Mouse (Mus musculus): ENCODE results near the gene Atxn3. TPM values are rescaled to one million over a fixed set of nuclear protein-coding genes. Genes with fewer than 3 reads are reported as not detected.
"Not testable (repeated sequence)": the region's sequence is repeated elsewhere in the genome, so short reads cannot be mapped to it uniquely, and the experiment has no call there.

Gene Atxn3
- polyA plus RNA-seq, 1 experiment from 2014 or later: 14.0 TPM

GRCm38 (mm10) chr12:101977404-101977915 is 19.4 kb upstream of the Atxn3 start:
- peak overlapping the region; percentile 96 for H3K4me3 ChIP-seq
- H3K9me3 ChIP-seq: no peaks in the 10 kb centered on the region
- H3K4me1 ChIP-seq: peaks cover 21% of the 10 kb centered on the region
- no peak overlapping the region for H3K27ac ChIP-seq
- WGBS: 96% methylated on average over 10 of the region's 10 CpGs
- H3K27me3 ChIP-seq (ENCODE audit: poor library complexity, severe bottlenecking): no peaks in the 10 kb centered on the region
- no peak for DNase-seq (ENCODE audit: extremely low spot score, low spot score)
- H3K36me3 ChIP-seq (replicated peaks): peaks cover 31% of the 10 kb centered on the region

- Histone ChIP-seq H3K4me3 (peak overlapping the region; percentile 96), H3K27ac (peak overlapping the region; percentile 99), H3K9me3 (no peaks in the 10 kb centered on the region), H3K27me3 (ENCODE audit: poor library complexity, severe bottlenecking) (no peaks in the 10 kb centered on the region), H3K36me3 (replicated peaks) (peaks cover 31% of the 10 kb centered on the region), H3K4me1 (peaks cover 21% of the 10 kb centered on the region)
- no peak for DNase-seq (ENCODE audit: extremely low spot score, low spot score)
- WGBS: 20% methylated on average over 13 of the region's 13 CpGs
These were observed 18.8 kb upstream of the Atxn3 start for GRCm38 (mm10) chr12:101976651-101977403.

GRCm38 (mm10) chr12:101975601-101976571 is 17.8 kb upstream of the Atxn3 start, which contains the start of gene Cpsf2:
TSS of gene Cpsf2 (plus strand) at chr12:101975988.
- Histone ChIP-seq H3K36me3 (replicated peaks) (peaks cover 26% of the 10 kb centered on the region), H3K27ac (peak within 1 kb of the TSS; percentile 99), H3K4me3 (peak within 1 kb of the TSS; percentile 96), H3K27me3 (ENCODE audit: poor library complexity, severe bottlenecking) (no peaks in the 10 kb centered on the region), H3K4me1 (peaks cover 21% of the 10 kb centered on the region), H3K9me3 (no peaks in the 10 kb centered on the region)
- peak; percentile 88 for DNase-seq (ENCODE audit: extremely low spot score, low spot score)
- under 1% methylated on average over 77 of the region's 77 CpGs for WGBS

GRCm38 (mm10) chr12:101975167-101975600 is 17.1 kb upstream of the Atxn3 start:
- peak overlapping the region; percentile 96 for H3K4me3 ChIP-seq
- no peak for DNase-seq (ENCODE audit: extremely low spot score, low spot score)
- no peaks in the 10 kb centered on the region for H3K9me3 ChIP-seq
- H3K27ac ChIP-seq: peak overlapping the region; percentile 99
- WGBS: under 1% methylated on average over 23 of the region's 23 CpGs
- H3K27me3 ChIP-seq (ENCODE audit: poor library complexity, severe bottlenecking): no peaks in the 10 kb centered on the region
- H3K4me1 ChIP-seq: peaks cover 21% of the 10 kb centered on the region
- peaks cover 26% of the 10 kb centered on the region for H3K36me3 ChIP-seq (replicated peaks)

- H3K27me3 ChIP-seq (ENCODE audit: poor library complexity, severe bottlenecking): no peaks in the 10 kb centered on the region
- no peaks in the 10 kb centered on the region for H3K9me3 ChIP-seq
- H3K27ac ChIP-seq: peak overlapping the region; percentile 99
- H3K4me3 ChIP-seq: peak overlapping the region; percentile 96
- H3K36me3 ChIP-seq (replicated peaks): peaks cover 27% of the 10 kb centered on the region
- 14% methylated on average over 1 of the region's 1 CpGs for WGBS
- H3K4me1 ChIP-seq: peaks cover 21% of the 10 kb centered on the region
- no peak for DNase-seq (ENCODE audit: extremely low spot score, low spot score)
These were observed 16.5 kb upstream of the Atxn3 start for GRCm38 (mm10) chr12:101974571-101974970.

GRCm38 (mm10) chr12:101972230-101972629 is 14.2 kb upstream of the Atxn3 start:
- H3K27ac ChIP-seq: no peak overlapping the region
- no peaks in the 10 kb centered on the region for H3K27me3 ChIP-seq (ENCODE audit: poor library complexity, severe bottlenecking)
- no peaks in the 10 kb centered on the region for H3K9me3 ChIP-seq
- DNase-seq (ENCODE audit: extremely low spot score, low spot score): no peak
- no peak overlapping the region for H3K4me3 ChIP-seq
- peaks cover 49% of the 10 kb centered on the region for H3K36me3 ChIP-seq (replicated peaks)
- H3K4me1 ChIP-seq: peaks cover 16% of the 10 kb centered on the region
- 90% methylated on average over 3 of the region's 3 CpGs for WGBS

GRCm38 (mm10) chr12:101971311-101971710 is 13.3 kb upstream of the Atxn3 start:
- Histone ChIP-seq H3K27me3 (ENCODE audit: poor library complexity, severe bottlenecking) (no peaks in the 10 kb centered on the region), H3K27ac (no peak overlapping the region), H3K4me3 (no peak overlapping the region), H3K9me3 (no peaks in the 10 kb centered on the region), H3K36me3 (replicated peaks) (peaks cover 58% of the 10 kb centered on the region), H3K4me1 (peaks cover 8% of the 10 kb centered on the region)
- DNase-seq (ENCODE audit: extremely low spot score, low spot score): no peak
- 96% methylated on average over 2 of the region's 2 CpGs for WGBS

GRCm38 (mm10) chr12:101958960-101959780 is 1.1 kb upstream of the Atxn3 start:
- WGBS: 85% methylated on average over 5 of the region's 5 CpGs
- 0 out of 2 replicates have a peak overlapping the region, but pooled peaks have one; percentile 67 for H3K27ac ChIP-seq
- peaks cover 20% of the 10 kb centered on the region for H3K4me1 ChIP-seq
- not testable (repeated sequence) for DNase-seq (ENCODE audit: extremely low spot score, low spot score); H3K36me3 ChIP-seq (replicated peaks); H3K9me3 ChIP-seq; H3K27me3 ChIP-seq (ENCODE audit: poor library complexity, severe bottlenecking)
- peak overlapping the region; percentile 91 for H3K4me3 ChIP-seq

GRCm38 (mm10) chr12:101958556-101958955 is 510 bp upstream of the Atxn3 start:
- WGBS: 59% methylated on average over 9 of the region's 9 CpGs
- peak overlapping the region; percentile 67 for H3K27ac ChIP-seq
- H3K4me1 ChIP-seq: peaks cover 20% of the 10 kb centered on the region
- no peaks in the 10 kb centered on the region for H3K27me3 ChIP-seq (ENCODE audit: poor library complexity, severe bottlenecking)
- H3K9me3 ChIP-seq: no peaks in the 10 kb centered on the region
- H3K4me3 ChIP-seq: peak overlapping the region; percentile 91
- H3K36me3 ChIP-seq (replicated peaks): peaks cover 4% of the 10 kb centered on the region; the same call in 1 of the 2 replicates
- DNase-seq (ENCODE audit: extremely low spot score, low spot score): no peak

- H3K27ac ChIP-seq: peak overlapping the region; percentile 94
These were observed 736 bp downstream of the Atxn3 start for GRCm38 (mm10) chr12:101957079-101957941.

GRCm38 (mm10) chr12:101955821-101956220 is 2.2 kb downstream of the Atxn3 start:
- not testable (repeated sequence) for H3K27ac ChIP-seq; H3K27me3 ChIP-seq (ENCODE audit: poor library complexity, severe bottlenecking); H3K4me3 ChIP-seq; H3K9me3 ChIP-seq; H3K36me3 ChIP-seq (replicated peaks); DNase-seq (ENCODE audit: extremely low spot score, low spot score)
- H3K4me1 ChIP-seq: peaks cover 20% of the 10 kb centered on the region
- 98% methylated on average over 8 of the region's 8 CpGs for WGBS

More at GRCm38 (mm10) chr12:101957079-101957941, 736 bp downstream of the Atxn3 start:
- DNase-seq (ENCODE audit: extremely low spot score, low spot score): no peak
- 16% methylated on average over 26 of the region's 26 CpGs for WGBS
- Histone ChIP-seq H3K4me3 (peak overlapping the region; percentile 91), H3K27me3 (ENCODE audit: poor library complexity, severe bottlenecking) (no peaks in the 10 kb centered on the region), H3K9me3 (no peaks in the 10 kb centered on the region), H3K36me3 (replicated peaks) (peaks cover 4% of the 10 kb centered on the region; the same call in 1 of the 2 replicates), H3K4me1 (peaks cover 20% of the 10 kb centered on the region)
